Mouse (Mus musculus) MEL (cell line): ENCODE data around the gene Rbm38. TPM values are rescaled to one million over a fixed set of nuclear protein-coding genes. Genes with fewer than 3 reads are reported as not detected.

ENCODE experiments used
- DNase-seq: peaks from one replicate; pipeline ENCODE4 v3.0.0; 2011; ENCODE audit warnings: low read depth, low spot score
- H3K27ac ChIP-seq: 2 replicates; pipeline ENCODE4 v1.5.1; 2012; ENCODE audit warnings: low read depth, mild to moderate bottlenecking, control low read depth, low read length, moderate library complexity; ENCODE audit not compliant: control insufficient read depth
- H3K27me3 ChIP-seq, 2 experiments: fragments of 150-350 bp in 1 of 2; sonication (generic) in 1 of 2; 2 replicates each; pipeline ENCODE4 v1.6.1; 2012; ENCODE audit warnings: low read length in 2 of 2, mild to moderate bottlenecking in 2 of 2, improper control_type of control experiment in 1 of 2, moderate library complexity in 1 of 2; ENCODE audit not compliant: insufficient read depth in 2 of 2, control insufficient read depth in 1 of 2
- H3K36me3 ChIP-seq, 2 experiments: 2 replicates each; pipeline ENCODE4 v1.6.1; 2012 to 2014; ENCODE audit warnings: low read length in 2 of 2, improper control_type of control experiment in 1 of 2, inconsistent platforms in 1 of 2, mild to moderate bottlenecking in 1 of 2; ENCODE audit not compliant: insufficient read depth in 2 of 2, control insufficient read depth in 1 of 2
- H3K4me1 ChIP-seq, 2 experiments: fragments of 150-350 bp in 1 of 2; sonication (generic) in 1 of 2; 2 replicates each; pipeline ENCODE4 v1.6.1; 2012; ENCODE audit warnings: low read length in 2 of 2, improper control_type of control experiment in 1 of 2, mild to moderate bottlenecking in 1 of 2; ENCODE audit not compliant: insufficient read depth in 2 of 2, control insufficient read depth in 1 of 2
- H3K4me3 ChIP-seq, 2 experiments: fragments of 150-350 bp in 1 of 2; sonication (generic) in 1 of 2; 2 replicates each; pipeline ENCODE4 v1.5.1; 2012; ENCODE audit warnings: low read depth in 2 of 2, low read length in 2 of 2, mild to moderate bottlenecking in 2 of 2, moderate library complexity in 2 of 2, control low read depth in 1 of 2, improper control_type of control experiment in 1 of 2; ENCODE audit not compliant: control insufficient read depth in 1 of 2, insufficient read depth in 1 of 2
- H3K79me2 ChIP-seq: 2 replicates; pipeline ENCODE4 v1.6.1; 2012; ENCODE audit warnings: mild to moderate bottlenecking, low read length, moderate library complexity; ENCODE audit not compliant: control insufficient read depth, poor library complexity, insufficient read depth
- H3K9ac ChIP-seq: 2 replicates; pipeline ENCODE4 v1.6.1; 2012; ENCODE audit warnings: low read depth, mild to moderate bottlenecking, control low read depth, low read length, moderate library complexity; ENCODE audit not compliant: control insufficient read depth, poor library complexity, severe bottlenecking
- H3K9me3 ChIP-seq: fragments of 150-350 bp; sonication (generic); replicated peaks from 2 replicates; pipeline ENCODE4 v1.6.1; 2012; ENCODE audit warnings: mild to moderate bottlenecking, low read length, improper control_type of control experiment, moderate library complexity; ENCODE audit not compliant: insufficient read depth
- BHLHE40 ChIP-seq: IDR thresholded peaks from 2 replicates; pipeline ENCODE4 v1.6.1; 2012; ENCODE audit warnings: low read depth, mild to moderate bottlenecking, inconsistent platforms, low read length, improper control_type of control experiment, borderline replicate concordance
- CHD1 ChIP-seq: IDR thresholded peaks from 2 replicates; pipeline ENCODE4 v1.6.1; 2012; ENCODE audit warnings: low read depth, mild to moderate bottlenecking, inconsistent platforms, low read length, improper control_type of control experiment
- CHD2 ChIP-seq: IDR thresholded peaks from 2 replicates; pipeline ENCODE4 v1.6.1; 2011; ENCODE audit warnings: low read length, improper control_type of control experiment
- CTCF ChIP-seq, 3 experiments: IDR thresholded peaks in 2 of 3; conservative IDR thresholded peaks in 1 of 3; 2 replicates each; pipeline ENCODE4 v1.5.1; 2011 to 2012; ENCODE audit warnings: low read length in 3 of 3, low read depth in 2 of 3, mild to moderate bottlenecking in 2 of 3, improper control_type of control experiment in 1 of 3, inconsistent platforms in 1 of 3, mixed read lengths in 1 of 3, moderate library complexity in 1 of 3; ENCODE audit not compliant: control insufficient read depth in 1 of 3, insufficient read depth in 1 of 3, poor library complexity in 1 of 3, severe bottlenecking in 1 of 3
- E2F4 ChIP-seq: IDR thresholded peaks from 2 replicates; pipeline ENCODE4 v1.6.1; 2011; ENCODE audit warnings: low read depth, low read length, improper control_type of control experiment, borderline replicate concordance
- ETS1 ChIP-seq: IDR thresholded peaks from 2 replicates; pipeline ENCODE4 v1.6.1; 2012; ENCODE audit warnings: low read depth, mild to moderate bottlenecking, inconsistent platforms, low read length, improper control_type of control experiment, moderate library complexity
- GATA1 ChIP-seq: IDR thresholded peaks from 2 replicates; pipeline ENCODE4 v1.6.1; 2011; ENCODE audit warnings: low read depth, low read length, improper control_type of control experiment
- KAT2A ChIP-seq: conservative IDR thresholded peaks from 2 replicates; pipeline ENCODE4 v1.6.1; 2012; ENCODE audit warnings: low read depth, low read length, improper control_type of control experiment, inconsistent platforms
- MAZ ChIP-seq: IDR thresholded peaks from 2 replicates; pipeline ENCODE4 v1.6.1; 2012; ENCODE audit warnings: low read depth, mild to moderate bottlenecking, inconsistent platforms, low read length, improper control_type of control experiment
- MYC ChIP-seq: IDR thresholded peaks from 2 replicates; pipeline ENCODE4 v1.6.1; 2011; ENCODE audit warnings: low read depth, mild to moderate bottlenecking, low read length, improper control_type of control experiment, moderate library complexity
- NELFE ChIP-seq: IDR thresholded peaks from 2 replicates; pipeline ENCODE4 v1.6.1; 2011; ENCODE audit warnings: low read depth, low read length, improper control_type of control experiment
- RAD21 ChIP-seq: IDR thresholded peaks from 2 replicates; pipeline ENCODE4 v1.6.1; 2011; ENCODE audit warnings: mild to moderate bottlenecking, low read depth, low read length, improper control_type of control experiment
- RCOR1 ChIP-seq: IDR thresholded peaks from 2 replicates; pipeline ENCODE4 v1.6.1; 2012; ENCODE audit warnings: low read depth, mild to moderate bottlenecking, inconsistent platforms, low read length, improper control_type of control experiment
- SMC3 ChIP-seq: IDR thresholded peaks from 2 replicates; pipeline ENCODE4 v1.6.1; 2011; ENCODE audit warnings: low read depth, low read length, improper control_type of control experiment
- TAL1 ChIP-seq: IDR thresholded peaks from 2 replicates; pipeline ENCODE4 v1.6.1; 2012; ENCODE audit warnings: mild to moderate bottlenecking, inconsistent platforms, low read length, moderate library complexity, mixed read lengths
- UBTF ChIP-seq: IDR thresholded peaks from 2 replicates; pipeline ENCODE4 v1.6.1; 2012; ENCODE audit warnings: low read depth, mild to moderate bottlenecking, inconsistent platforms, low read length, improper control_type of control experiment, moderate library complexity, borderline replicate concordance; ENCODE audit not compliant: insufficient read depth
- ZC3H11A ChIP-seq: IDR thresholded peaks from 2 replicates; pipeline ENCODE4 v1.6.1; 2012; ENCODE audit warnings: low read depth, mild to moderate bottlenecking, inconsistent platforms, low read length, improper control_type of control experiment
- ZKSCAN1 ChIP-seq: IDR thresholded peaks from 2 replicates; pipeline ENCODE4 v1.6.1; 2012; ENCODE audit warnings: low read depth, mild to moderate bottlenecking, inconsistent platforms, low read length, improper control_type of control experiment, moderate library complexity
- ZNF384 ChIP-seq: IDR thresholded peaks from 2 replicates; pipeline ENCODE4 v1.6.1; 2012; ENCODE audit warnings: low read depth, mild to moderate bottlenecking, inconsistent platforms, low read length, improper control_type of control experiment
- polyA plus RNA-seq, 2 experiments: library from polyadenylated mRNA; stranded (reverse) in 1 of 2; unstranded in 1 of 2; fragments of >175 nt in 1 of 2; fragments of >200 nt in 1 of 2; gene quantifications; 2 replicates each; pipeline versions ENCODE4 v1.2.1 to v1.2.4; 2012; ENCODE audit warnings: low replicate concordance in 2 of 2, low read depth in 1 of 2; ENCODE audit not compliant: insufficient read length in 2 of 2, insufficient read depth in 1 of 2, missing spikeins in 1 of 2
- total RNA-seq: library from RNA; depleted of rRNA; stranded (reverse); fragments of 300-350 nt; gene quantifications from 2 replicates; pipeline ENCODE4 v1.2.3, GENCODE M21; 2012

Rbm38 gene
- total and polyA plus RNA-seq, 3 experiments = 39.0 to 207 TPM; not detected in 1

- H3K36me3 ChIP-seq = no peaks in the 10 kb centered on the region
- no peaks in the 10 kb centered on the region for H3K9me3 ChIP-seq
- H3K9ac ChIP-seq = no peak overlapping the region
- no peak overlapping the region for H3K27ac ChIP-seq
- no peaks in the 10 kb centered on the region for H3K4me1 ChIP-seq
- peaks cover 0 to 3% of the 10 kb centered on the region in 2 experiments; a peak in 1 of 4 replicates for H3K27me3 ChIP-seq
- no peak for DNase-seq
- no peak overlapping the region for H3K4me3 ChIP-seq
- no peaks in the 10 kb centered on the region for H3K79me2 ChIP-seq
- no peak for TF ChIP-seq MYC
- no peak for TF ChIP-seq TAL1
- TF ChIP-seq RCOR1 = no peak
- no peak for TF ChIP-seq NELFE
- no peak for TF ChIP-seq CHD1
- TF ChIP-seq GATA1 = no peak
- no peak for TF ChIP-seq E2F4
- TF ChIP-seq ZNF384 = no peak
- no peak for TF ChIP-seq ETS1
- TF ChIP-seq, all 39 proteins: peak for 0
Observed at GRCm38 (mm10) chr2:172990161-172990560, 30.1 kb upstream of the Rbm38 start.

GRCm38 (mm10) chr2:172996207-172996606 lies 24.1 kb upstream of the Rbm38 start:
- TF ChIP-seq GATA1 (no peak), ZC3H11A (peak; percentile 78), RAD21 (peak; percentile 83), ZKSCAN1 (no peak), MAZ (peak; percentile 80; the same call in 1 of the 2 replicates), BHLHE40 (peak; percentile 41; the same call in 1 of the 2 replicates), SMC3 (peak; percentile 82), UBTF (no peak), CHD2 (no peak), CTCF (IDR thresholded peaks at IDR 0.05 in 2 of 3, conservative IDR thresholded peaks at IDR 0.05 in 1 of 3; ENCODE audit: control insufficient read depth in 1 of 3, insufficient read depth in 1 of 3, low read depth in 2 of 3, low read length in 3 of 3, poor library complexity in 1 of 3, severe bottlenecking in 1 of 3) (peak; percentile 69 to 86 (median 84)), E2F4 (no peak), KAT2A (no peak)
- Histone ChIP-seq H3K4me1 (peaks cover 0 to 3% of the 10 kb centered on the region in 2 experiments; a peak in 2 of 4 replicates), H3K79me2 (peaks cover 13% of the 10 kb centered on the region), H3K27me3 (peaks cover 0 to 3% of the 10 kb centered on the region in 2 experiments; a peak in 1 of 4 replicates), H3K9me3 (no peaks in the 10 kb centered on the region), H3K9ac (no peak overlapping the region), H3K27ac (no peak overlapping the region), H3K4me3 (no peak overlapping the region), H3K36me3 (no peaks in the 10 kb centered on the region)
- peak; percentile 75 for DNase-seq
